In genomic region chr17:79353446-79354173, GRCm38 (mm10) we compare ENCODE assay signal across 8 mouse cellular contexts. TPM values are rescaled to one million over a fixed set of nuclear protein-coding genes. Genes with fewer than 3 reads are reported as not detected.
DNase-seq lines count a peak whose midpoint lies in the region; ATAC-seq and TF ChIP-seq lines count a peak whose summit lies in the region.

No protein-coding gene starts in this region.

- no peaks in the 10 kb centered on the region for H3K27me3 ChIP-seq in embryonic facial prominence, embryonic 14.5 days (replicated peaks; ENCODE audit: control insufficient read depth, insufficient read depth, low read length)
- peaks cover 6% of the 10 kb centered on the region for H3K27me3 ChIP-seq in hindbrain, embryonic 11.5 days (ENCODE audit: control insufficient read depth, insufficient read depth, low read length)
- H3K27me3 ChIP-seq in liver, embryonic 16.5 days (ENCODE audit: control insufficient read depth, insufficient read depth, low read depth, low read length) = peaks cover 4% of the 10 kb centered on the region; the same call in 1 of the 2 replicates
- H3K27me3 ChIP-seq in stomach, embryonic 16.5 days (ENCODE audit: control insufficient read depth, insufficient read depth, low read length) = no peaks in the 10 kb centered on the region

- H3K4me1 ChIP-seq in embryonic facial prominence, embryonic 14.5 days (ENCODE audit: control insufficient read depth, insufficient read depth, low read length) = peaks cover 26% of the 10 kb centered on the region
- no peaks in the 10 kb centered on the region for H3K4me1 ChIP-seq in hindbrain, embryonic 11.5 days (replicated peaks; ENCODE audit: control insufficient read depth, insufficient read depth, low read length)
- H3K4me1 ChIP-seq in liver, embryonic 16.5 days (ENCODE audit: control insufficient read depth, low read depth, low read length) = peaks cover 44% of the 10 kb centered on the region
- peaks cover 18% of the 10 kb centered on the region for H3K4me1 ChIP-seq in stomach, embryonic 16.5 days (ENCODE audit: control insufficient read depth, insufficient read depth, low read length)

- peak overlapping the region; percentile 80 for H3K9ac ChIP-seq in embryonic facial prominence, embryonic 14.5 days (ENCODE audit: low read depth, low read length)
- H3K9ac ChIP-seq in hindbrain, embryonic 11.5 days (ENCODE audit: low read depth, low read length) = peak overlapping the region; percentile 81; the same call in 1 of the 2 replicates
- peak overlapping the region; percentile 92 for H3K9ac ChIP-seq in liver, embryonic 16.5 days (ENCODE audit: low read depth, low read length)
- peak overlapping the region; percentile 84 for H3K9ac ChIP-seq in stomach, embryonic 16.5 days (ENCODE audit: low read length)

- no peaks in the 10 kb centered on the region for H3K36me3 ChIP-seq in embryonic facial prominence, embryonic 14.5 days (ENCODE audit: control insufficient read depth, insufficient read depth, low read length)
- H3K36me3 ChIP-seq in hindbrain, embryonic 11.5 days (ENCODE audit: control insufficient read depth, insufficient read depth, low read length) = no peaks in the 10 kb centered on the region
- H3K36me3 ChIP-seq in liver, embryonic 16.5 days (ENCODE audit: control insufficient read depth, insufficient read depth) = peaks cover 4% of the 10 kb centered on the region
- no peaks in the 10 kb centered on the region for H3K36me3 ChIP-seq in stomach, embryonic 16.5 days (ENCODE audit: control insufficient read depth, insufficient read depth, low read length)

- H3K27ac ChIP-seq in layer of hippocampus, adult 2 months = 0 out of 2 replicates have a peak overlapping the region, but pooled peaks have one; percentile 3
- peak overlapping the region; percentile 77 for H3K27ac ChIP-seq in embryonic facial prominence, embryonic 14.5 days (replicated peaks; ENCODE audit: low read depth, low read length)
- H3K27ac ChIP-seq in hindbrain, embryonic 11.5 days (ENCODE audit: low read depth, low read length) = no peak overlapping the region
- peak overlapping the region; percentile 95 for H3K27ac ChIP-seq in liver, embryonic 16.5 days (ENCODE audit: low read length)
- peak overlapping the region; percentile 90 for H3K27ac ChIP-seq in stomach, embryonic 16.5 days (ENCODE audit: low read length)

- peak overlapping the region; percentile 82 for H3K4me3 ChIP-seq in layer of hippocampus, adult 2 months
- H3K4me3 ChIP-seq in embryonic facial prominence, embryonic 14.5 days (ENCODE audit: low read depth, low read length) = peak overlapping the region; percentile 73
- H3K4me3 ChIP-seq in hindbrain, embryonic 11.5 days (ENCODE audit: low read depth, low read length) = peak overlapping the region; percentile 60
- H3K4me3 ChIP-seq in liver, embryonic 16.5 days (ENCODE audit: low read depth, low read length) = peak overlapping the region; percentile 91
- H3K4me3 ChIP-seq in stomach, embryonic 16.5 days (replicated peaks; ENCODE audit: low read length) = peak overlapping the region; percentile 84

- peak overlapping the region; percentile 77 for H3K4me2 ChIP-seq in embryonic facial prominence, embryonic 14.5 days (ENCODE audit: low read depth, low read length)
- peak overlapping the region; percentile 98 for H3K4me2 ChIP-seq in hindbrain, embryonic 11.5 days (replicated peaks; ENCODE audit: low read depth, low read length)
- H3K4me2 ChIP-seq in liver, embryonic 16.5 days (ENCODE audit: low read depth, low read length) = peak overlapping the region; percentile 100
- H3K4me2 ChIP-seq in stomach, embryonic 16.5 days (ENCODE audit: low read depth, low read length) = peak overlapping the region; percentile 99

- DNase-seq in layer of hippocampus, adult 2 months (ENCODE audit: low spot score in 2 of 2) = no peak
- no peak for DNase-seq in layer of hippocampus, adult 8-10 months (ENCODE audit: low spot score in 2 of 2)
- DNase-seq in embryonic facial prominence, embryonic 14.5 days (ENCODE audit: low spot score) = peak; percentile 82
- DNase-seq in hindbrain, embryonic 11.5 days (ENCODE audit: low spot score) = peak; percentile 51
- no peak for DNase-seq in ovary, postnatal 10 days (ENCODE audit: low spot score)
- no peak for DNase-seq in cerebellum, adult 11-12 months

- TF ChIP-seq CTCF in layer of hippocampus, adult 2 months (conservative IDR thresholded peaks at IDR 0.05) = no peak

- H3K9me3 ChIP-seq in embryonic facial prominence, embryonic 14.5 days (ENCODE audit: control insufficient read depth, low read length) = no peaks in the 10 kb centered on the region
- H3K9me3 ChIP-seq in hindbrain, embryonic 11.5 days (ENCODE audit: control insufficient read depth, low read length) = no peaks in the 10 kb centered on the region
- no peaks in the 10 kb centered on the region for H3K9me3 ChIP-seq in liver, embryonic 16.5 days (replicated peaks; ENCODE audit: control insufficient read depth, low read length)
- no peaks in the 10 kb centered on the region for H3K9me3 ChIP-seq in stomach, embryonic 16.5 days (replicated peaks; ENCODE audit: control insufficient read depth, low read length)

- WGBS in embryonic facial prominence, embryonic 14.5 days = 2% methylated on average over 16 of the region's 16 CpGs
- 4% methylated on average over 16 of the region's 16 CpGs for WGBS in hindbrain, embryonic 11.5 days
- 7% methylated on average over 16 of the region's 16 CpGs for WGBS in liver, embryonic 16.5 days (ENCODE audit: insufficient replicate concordance)
- WGBS in stomach, embryonic 16.5 days = 5% methylated on average over 16 of the region's 16 CpGs

- peak; percentile 8; the same call in 1 of the 2 replicates for ATAC-seq in embryonic facial prominence, embryonic 14.5 days (ENCODE audit: low read depth)
- no peak for ATAC-seq in hindbrain, embryonic 11.5 days (ENCODE audit: low FRiP score)
- no peak for ATAC-seq in liver, embryonic 16.5 days (ENCODE audit: low read depth)
- ATAC-seq in stomach, embryonic 16.5 days (ENCODE audit: insufficient read depth, low FRiP score) = 0 out of 2 replicates have a peak, but pooled peaks have one; percentile 31

RNA-seq across cellular contexts. Expression of gene Cdc42ep3, which starts 1.3 kb away (rescaled TPM):
- 1 to 10 TPM; 5.5 to 6.1 TPM for total RNA-seq in layer of hippocampus, adult 2 months (2021)
- total RNA-seq in layer of hippocampus, adult 8-10 months (2022) = 1 to 10 TPM; 4.4 to 7.6 (median 6.6) TPM
- polyA plus RNA-seq in embryonic facial prominence, embryonic 14.5 days (2014; fragmentation: Nextera tagmentation; extraction: Ambion mirVana) = 68.8 and 69.1 TPM in 2 replicates
- polyA plus RNA-seq in hindbrain, embryonic 11.5 days (2014; fragmentation: Nextera tagmentation; extraction: Ambion mirVana) = 28.8 and 34.1 TPM in 2 replicates
- polyA plus RNA-seq in liver, embryonic 16.5 days (2015; fragmentation: Nextera tagmentation; extraction: Ambion mirVana) = 55.8 and 61.0 TPM in 2 replicates
- 62.5 and 71.4 TPM in 2 replicates for polyA plus RNA-seq in stomach, embryonic 16.5 days (2015; fragmentation: Nextera tagmentation; extraction: Ambion mirVana)

Comparison
In these comparisons a context has a peak if more than half of its experiments do, and no peak if none do; other contexts are left out.
1. DNase-seq: peak in embryonic facial prominence, embryonic 14.5 days (single experiment) and hindbrain, embryonic 11.5 days (single experiment); none in layer of hippocampus, adult 2 months (0 of 2), layer of hippocampus, adult 8-10 months (0 of 2), ovary, postnatal 10 days (single experiment) and cerebellum, adult 11-12 months (single experiment).
2. ATAC-seq: peak in embryonic facial prominence, embryonic 14.5 days (single experiment) and stomach, embryonic 16.5 days (single experiment); none in hindbrain, embryonic 11.5 days (single experiment) and liver, embryonic 16.5 days (single experiment).
3. Peak in every context shown above with its lines, with median percentiles within 50 percentile points of each other: H3K4me3 ChIP-seq, H3K4me2 ChIP-seq and H3K9ac ChIP-seq.